Mouse (Mus musculus): ENCODE measurements around the gene Shld2.
A peak's percentile ranks its signal among the peaks of the same experiment; 100 is the strongest.

Gene Shld2

GRCm38 (mm10) chr14:34219786-34220198, 90.5 kb downstream of the Shld2 start:
- no peak for DNase-seq (ENCODE audit: low spot score)

DNA sequence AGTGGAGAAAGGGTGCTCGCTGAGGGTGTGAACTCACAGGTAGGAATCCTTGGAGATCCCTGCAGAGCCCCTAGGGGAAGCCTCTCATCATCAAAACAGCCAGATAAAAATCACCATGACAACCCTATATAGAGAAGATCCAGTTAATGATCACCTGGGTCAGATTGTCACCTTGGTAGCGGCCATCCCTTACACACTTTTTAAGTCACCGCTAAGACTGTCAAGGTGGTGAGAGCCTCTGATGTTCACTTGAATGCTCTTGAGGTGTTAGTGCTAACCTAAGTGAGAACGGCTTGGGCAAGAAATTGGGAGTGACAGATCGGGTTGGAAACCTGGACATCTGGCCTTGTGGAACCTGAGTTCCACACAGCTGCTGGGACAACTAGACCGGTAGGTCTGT, 91.0 kb downstream of the Shld2 start, which contains the start of gene Syt15:
Gene Syt15, plus strand, starts transcription at position 301 of the 400 bp plus-strand sequence.
- DNase-seq (ENCODE audit: low spot score): no peak

GRCm38 (mm10) chr14:34215451-34216127, 94.7 kb downstream of the Shld2 start:
- DNase-seq (ENCODE audit: low spot score): no peak

GRCm38 (mm10) chr14:34209942-34210341, 100.4 kb downstream of the Shld2 start:
- no peak for DNase-seq (ENCODE audit: low spot score)

GRCm38 (mm10) chr14:34209080-34209479, 101.2 kb downstream of the Shld2 start:
- no peak for DNase-seq (ENCODE audit: low spot score)

DNA sequence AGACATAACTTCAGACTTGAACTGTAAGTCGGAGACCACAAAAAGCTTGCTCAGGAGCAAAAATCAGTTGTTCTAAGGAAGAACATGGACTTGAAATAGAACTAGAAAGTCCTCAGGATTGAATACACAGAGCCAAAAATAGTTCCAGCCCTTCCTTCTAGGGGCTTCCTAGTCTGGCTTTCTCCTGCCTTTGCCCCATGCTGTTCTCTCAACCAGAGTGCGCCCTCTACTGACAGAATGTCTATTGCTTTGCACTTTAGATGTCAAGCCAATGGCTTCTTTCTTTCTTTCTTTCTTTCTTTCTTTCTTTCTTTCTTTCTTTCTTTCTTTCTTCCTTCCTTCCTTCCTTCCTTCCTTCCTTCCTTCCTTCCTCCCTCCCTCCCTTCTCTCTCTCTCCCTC, 101.6 kb downstream of the Shld2 start:
- peak; percentile 45 for DNase-seq (ENCODE audit: low spot score)

DNA sequence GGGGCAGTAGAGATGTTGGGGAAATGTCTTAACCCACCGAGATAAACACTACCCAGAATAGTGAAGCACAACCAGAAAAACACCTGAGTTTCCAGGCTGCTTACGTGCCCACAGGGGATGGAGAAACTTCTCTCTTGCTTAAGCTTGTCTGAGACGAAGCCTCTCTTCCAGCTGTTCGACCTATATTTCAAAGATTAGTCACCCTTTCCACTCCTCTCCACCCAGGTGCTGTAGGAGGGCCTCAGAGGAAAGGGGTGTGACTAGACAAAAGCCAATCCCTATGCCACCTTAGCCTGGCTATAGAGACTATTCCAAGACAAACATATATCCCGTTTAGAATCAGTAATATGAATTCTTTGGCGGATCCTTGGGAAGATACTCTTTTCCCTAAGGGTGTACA, 102.3 kb downstream of the Shld2 start:
- no peak for DNase-seq (ENCODE audit: low spot score)

DNA sequence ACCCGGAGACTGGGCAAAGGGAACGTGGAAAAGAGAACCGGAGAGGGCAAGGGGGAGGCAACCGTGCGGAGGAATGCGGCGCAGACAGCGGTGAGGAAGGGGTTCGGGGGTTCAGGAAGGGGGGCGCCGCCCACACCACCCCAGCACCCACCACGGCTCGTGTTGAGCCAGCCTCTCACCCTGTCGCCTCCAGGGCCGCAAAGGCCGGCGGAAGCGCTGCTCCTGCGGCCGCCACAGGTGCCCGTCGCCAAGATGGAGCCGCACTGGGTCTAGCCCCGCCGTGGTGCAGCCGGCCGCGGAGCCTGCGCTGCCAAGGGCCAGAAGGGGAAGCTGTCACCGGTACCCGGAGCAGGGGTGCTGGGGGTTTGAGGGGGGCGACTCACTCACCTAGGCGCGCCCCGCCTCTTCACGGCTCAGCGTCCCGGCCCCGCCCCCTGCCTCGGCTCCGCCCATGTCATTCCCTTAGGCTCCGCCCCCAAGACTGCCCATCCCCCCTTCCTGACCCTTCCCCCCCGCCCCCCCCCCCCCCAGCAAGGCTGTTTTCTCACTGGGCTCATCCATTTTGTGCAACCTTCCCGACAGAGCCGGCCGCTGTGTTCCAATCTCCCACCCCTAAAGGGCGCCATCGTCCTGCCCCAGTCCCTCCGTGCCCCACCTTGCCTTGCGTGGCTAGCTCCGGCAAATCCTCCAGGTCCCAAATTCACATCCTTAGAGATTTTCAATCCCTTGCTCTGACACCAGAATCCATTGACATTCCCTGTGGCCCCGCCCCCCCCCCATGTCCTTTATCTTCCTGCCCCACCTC, 108.9 kb downstream of the Shld2 start, which contains the start of gene Gprin2:
Gene Gprin2, minus strand, starts transcription at position 423 of the 805 bp plus-strand sequence.
- peak; percentile 41 for DNase-seq (ENCODE audit: low spot score)

DNA sequence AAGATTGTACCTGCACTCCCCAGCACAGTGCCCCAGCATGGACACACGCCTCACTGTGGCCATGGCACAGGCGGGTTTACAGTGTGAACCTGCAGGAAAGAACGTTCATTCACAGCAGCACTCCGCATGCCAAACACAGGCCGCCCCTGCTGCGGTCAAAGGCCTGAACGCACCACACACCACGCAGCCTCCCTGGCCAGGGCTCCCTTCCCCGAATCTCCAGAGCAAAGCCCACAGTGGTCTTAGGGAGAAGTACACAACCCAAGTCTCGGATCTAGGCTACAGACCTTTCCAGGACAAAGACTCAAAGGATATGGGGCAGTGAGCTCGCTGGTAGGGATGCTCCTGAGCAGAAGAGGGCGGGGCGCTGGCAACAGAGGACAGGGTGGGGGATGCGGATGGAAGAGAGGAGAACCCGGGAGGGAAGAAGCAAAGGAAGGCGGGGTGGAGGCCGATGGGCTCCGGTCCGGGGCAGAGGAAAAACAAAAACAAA, 109.5 kb downstream of the Shld2 start:
- peak; percentile 23 for DNase-seq (ENCODE audit: low spot score)

DNA sequence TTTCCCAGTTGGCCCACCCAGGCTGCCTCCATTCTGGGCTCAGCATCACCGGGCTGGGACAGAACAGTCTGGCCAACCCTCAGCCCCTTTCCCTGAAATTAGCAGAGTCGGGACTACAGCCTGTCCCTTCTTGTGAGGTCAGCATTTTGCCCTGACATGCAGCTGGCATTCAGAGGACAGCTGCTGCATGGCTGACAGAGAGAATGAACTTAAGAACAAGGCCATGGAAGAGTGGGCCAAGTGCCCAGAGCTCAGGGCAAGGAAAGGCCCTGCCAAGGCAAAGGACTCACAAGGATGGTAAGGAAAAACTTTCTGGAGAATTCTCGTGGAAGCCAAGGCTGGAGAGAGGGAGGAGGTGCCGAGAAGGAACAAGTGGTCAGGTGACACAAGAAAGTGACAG, 113.6 kb downstream of the Shld2 start:
- DNase-seq (ENCODE audit: low spot score): no peak

DNA sequence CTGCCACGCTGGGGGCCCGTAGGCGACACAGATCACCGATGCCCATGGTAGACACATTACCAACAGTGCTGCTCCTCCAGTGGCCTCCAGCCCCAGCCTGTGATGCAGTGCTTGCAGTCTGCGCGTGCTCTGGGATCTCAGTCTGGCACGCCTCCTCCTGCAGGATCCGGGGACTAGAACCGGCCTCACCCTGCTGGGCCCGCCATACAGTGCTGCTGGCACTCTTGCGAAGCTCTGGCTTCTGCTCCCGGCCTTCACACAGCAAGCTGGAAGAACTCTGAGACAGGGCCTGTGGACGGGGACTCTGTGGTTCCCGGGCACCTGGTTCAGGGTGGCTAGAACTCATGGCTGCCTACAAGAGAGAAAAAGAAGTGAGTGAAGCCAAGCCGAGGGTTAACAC, 114.8 kb downstream of the Shld2 start:
- no peak for DNase-seq (ENCODE audit: low spot score)

DNA sequence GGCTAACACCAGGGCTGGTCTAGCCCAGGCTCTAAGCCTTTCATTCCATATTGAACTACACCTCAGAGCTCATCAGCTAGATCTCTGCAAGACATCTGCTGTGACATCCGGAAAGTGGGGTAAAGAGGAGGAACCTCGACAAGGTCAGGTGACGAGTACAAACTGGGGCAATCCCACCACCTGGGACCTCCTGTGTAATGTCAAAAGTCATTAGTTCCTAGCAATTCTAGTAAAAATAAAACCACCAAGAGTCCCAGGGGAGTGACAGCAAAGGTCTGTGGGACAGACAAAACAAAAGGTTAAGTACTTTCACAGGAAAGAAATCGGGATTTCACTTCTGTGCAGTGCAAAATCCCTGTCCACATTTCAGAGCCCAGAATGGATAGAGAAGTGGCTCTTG, 116.4 kb downstream of the Shld2 start:
- DNase-seq (ENCODE audit: low spot score): no peak

DNA sequence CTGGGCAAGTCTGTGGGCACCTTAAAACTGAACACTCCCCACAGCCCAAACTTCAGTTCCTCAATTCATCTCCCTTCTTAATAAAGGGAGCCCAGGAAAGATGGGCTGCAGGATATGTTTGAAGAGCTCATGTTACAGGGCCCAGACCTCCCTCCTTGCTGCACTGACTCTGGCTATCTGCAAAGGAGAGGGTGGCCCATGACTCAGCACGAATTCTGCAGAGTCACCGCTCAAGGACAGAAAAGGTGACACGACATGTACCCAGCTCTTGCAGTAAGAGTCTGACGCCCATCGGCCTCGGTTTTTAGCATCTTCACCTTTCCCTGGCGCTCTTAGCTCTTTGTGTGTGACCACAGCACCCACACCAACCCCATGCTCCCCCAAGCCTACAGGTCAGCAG, 119.9 kb downstream of the Shld2 start:
- no peak for DNase-seq (ENCODE audit: low spot score)

DNA sequence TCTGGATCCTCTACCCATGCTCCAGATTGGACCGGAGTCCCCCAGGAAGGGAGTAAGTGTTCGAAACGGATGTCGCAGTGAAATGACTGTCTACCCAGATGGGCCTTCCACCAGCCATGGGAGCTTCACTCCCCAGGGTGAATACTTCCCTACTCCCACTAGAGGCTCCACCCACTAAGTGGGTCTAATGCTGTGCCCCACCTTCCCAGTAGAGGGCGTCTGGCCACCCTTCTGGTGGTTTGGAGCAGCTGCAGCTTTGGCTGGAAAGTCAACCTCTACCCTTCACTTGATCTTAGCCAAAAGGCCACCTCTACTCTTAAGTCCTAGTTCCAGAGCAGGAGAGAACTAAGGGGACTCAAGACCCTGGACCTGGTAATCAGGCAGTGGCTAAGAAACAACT, 121.7 kb downstream of the Shld2 start:
- peak; percentile 19 for DNase-seq (ENCODE audit: low spot score)

All from urinary bladder, postnatal 25 days (tissue).